Mouse (Mus musculus): ENCODE measurements around the gene Fam151a.
A peak's percentile ranks its signal among the peaks of the same experiment; 100 is the strongest.
"Not testable (repeated sequence)": the region's sequence is repeated elsewhere in the genome, so short reads cannot be mapped to it uniquely, and the experiment has no call there.

Gene Fam151a

DNA sequence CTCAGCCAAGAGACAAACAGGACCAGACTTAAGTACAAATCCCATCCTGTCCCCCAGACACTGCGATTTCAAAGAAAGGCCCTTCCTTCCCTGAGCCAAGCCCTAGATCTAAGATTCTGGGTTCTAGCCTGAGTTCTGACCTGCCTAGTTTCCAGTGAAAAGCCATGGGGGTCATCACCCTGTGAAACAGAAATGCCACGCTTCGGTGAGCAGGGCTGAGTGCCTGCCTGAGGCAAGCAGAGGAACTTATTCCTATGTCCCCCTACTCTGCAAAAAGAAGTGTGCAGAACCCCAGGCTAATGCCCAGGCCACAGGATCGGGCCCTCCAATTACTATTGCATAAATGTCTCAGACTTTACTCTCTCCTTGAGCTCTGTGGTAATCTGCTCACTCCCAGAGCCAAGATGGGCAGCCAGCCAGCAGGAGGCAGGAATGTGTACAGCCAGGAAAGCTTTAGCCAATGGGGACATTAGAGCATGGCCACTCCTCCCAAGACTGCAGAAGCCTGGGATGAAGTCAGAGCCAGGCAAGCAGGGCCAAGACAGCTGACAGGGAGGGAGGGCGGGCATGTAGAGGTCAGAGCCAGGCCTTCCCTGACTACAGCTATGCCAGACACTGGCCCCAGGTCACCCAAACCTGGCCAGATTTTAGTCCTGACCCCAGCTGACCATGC lies 44.6 kb downstream of the Fam151a start:
- DNase-seq = peak; percentile 94 to 97

DNA sequence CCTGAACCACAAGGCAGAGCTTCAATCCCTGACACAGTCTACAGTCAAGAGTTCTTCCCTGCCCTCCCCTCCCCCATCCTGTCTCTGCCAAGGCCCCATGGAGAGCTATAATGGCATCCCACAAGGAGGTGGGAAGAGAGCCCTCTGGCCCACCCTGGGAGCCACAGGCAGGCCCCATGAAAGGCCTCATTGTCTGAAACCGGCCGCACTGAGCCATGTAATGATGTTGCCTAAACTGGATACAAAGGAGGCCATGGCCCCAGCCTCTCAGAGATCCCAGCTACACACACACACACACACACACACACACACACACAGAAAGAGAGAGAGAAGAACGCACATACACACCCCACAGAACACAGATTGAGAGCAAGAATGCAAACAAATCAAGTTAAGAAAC lies 46.4 kb downstream of the Fam151a start:
- DNase-seq = no peak

DNA sequence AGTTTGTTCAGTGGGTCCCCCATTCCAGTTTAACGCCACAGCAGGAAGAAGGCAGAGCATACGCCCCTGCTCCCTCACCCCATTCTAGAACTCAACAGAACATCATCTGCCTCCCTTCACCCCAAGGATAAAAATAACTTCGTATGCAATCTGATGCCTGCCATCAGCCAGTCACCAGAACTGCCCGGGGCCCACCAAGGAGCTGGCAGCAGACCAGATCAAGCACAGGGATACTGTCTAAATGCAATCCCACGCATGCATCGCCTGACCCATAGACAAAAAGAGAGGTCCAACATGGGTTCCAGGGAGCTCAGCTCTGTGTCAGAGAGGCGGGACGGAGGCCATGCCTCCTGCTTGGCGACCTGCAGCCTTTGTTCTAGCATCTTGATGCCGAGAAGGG lies 49.4 kb downstream of the Fam151a start:
- DNase-seq = no peak

DNA sequence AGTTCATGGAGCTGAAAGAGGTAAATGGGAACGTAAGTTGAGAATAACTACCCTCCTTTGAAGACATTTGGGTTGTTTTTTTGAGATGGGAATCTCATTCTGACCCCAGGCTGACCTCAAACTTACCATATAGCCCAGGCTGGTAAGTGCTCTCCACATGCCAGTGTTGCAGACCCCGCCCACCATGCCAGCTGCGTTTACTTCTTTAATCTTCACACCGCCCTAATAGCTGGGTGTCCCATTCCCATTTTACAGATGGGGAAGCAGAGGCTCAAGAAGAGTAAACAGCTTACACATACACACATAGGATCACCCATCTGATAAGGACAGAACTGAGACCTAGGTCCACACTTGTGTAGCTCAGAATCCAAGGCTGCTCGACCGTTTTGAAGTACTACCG lies 51.1 kb downstream of the Fam151a start:
- no peak for DNase-seq

DNA sequence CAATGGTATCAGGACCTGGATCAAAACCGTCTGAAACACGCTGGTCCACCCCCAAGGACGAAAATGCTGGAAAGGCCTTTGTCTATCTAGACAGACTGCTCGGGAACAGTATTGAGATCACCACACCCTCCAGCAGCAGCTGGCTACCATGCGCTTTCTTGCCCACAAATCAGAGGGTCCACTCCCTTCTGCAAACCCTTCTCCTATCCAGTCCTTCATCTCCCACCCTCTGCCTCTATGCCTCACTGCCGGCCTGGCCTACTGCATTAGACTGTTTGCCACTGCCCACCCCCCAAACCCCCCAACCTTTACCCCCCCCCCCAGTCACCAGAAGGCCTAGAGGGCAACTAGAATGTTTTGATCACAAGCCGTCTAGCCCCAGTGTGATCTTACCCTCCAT lies 51.7 kb downstream of the Fam151a start:
- DNase-seq = no peak

DNA sequence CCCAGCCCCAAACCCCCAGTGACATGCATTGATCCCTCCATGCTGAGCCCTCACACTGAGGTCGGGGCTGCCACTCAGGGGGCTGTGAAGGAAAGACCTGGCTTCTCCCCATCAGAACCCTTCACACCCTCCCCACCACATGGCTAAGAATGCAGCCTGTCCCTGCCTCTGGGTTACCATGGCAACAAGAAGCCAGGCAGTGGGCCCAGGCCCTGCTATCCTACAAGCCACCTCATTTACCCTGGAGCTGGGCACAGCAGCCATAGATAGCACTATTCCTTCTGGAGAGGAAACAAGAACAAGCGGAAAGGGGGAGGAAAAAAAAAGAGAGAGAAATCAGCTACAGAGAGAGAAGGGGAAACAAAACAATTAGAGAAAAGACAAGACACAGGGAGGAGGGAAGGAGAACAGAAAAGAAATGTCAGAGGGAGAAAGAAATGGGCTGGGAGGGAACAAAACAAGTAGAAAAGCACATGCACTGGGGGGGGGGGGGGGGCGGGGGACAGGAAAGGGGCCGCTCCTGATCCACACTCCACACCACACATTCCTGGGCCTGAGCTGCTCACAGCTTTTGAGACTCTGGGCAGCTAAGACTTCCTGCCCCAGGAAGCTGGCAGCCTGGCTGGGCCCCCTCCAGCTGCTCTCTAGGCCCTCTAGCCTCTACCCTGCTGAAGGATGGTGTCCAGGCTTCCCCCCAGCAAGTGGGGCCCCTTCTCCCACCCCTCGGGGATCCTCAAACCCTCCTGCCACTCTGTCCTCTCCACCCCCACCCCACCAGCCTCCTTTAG lies 52.3 kb downstream of the Fam151a start:
- peak; percentile 52 to 79 for DNase-seq

DNA sequence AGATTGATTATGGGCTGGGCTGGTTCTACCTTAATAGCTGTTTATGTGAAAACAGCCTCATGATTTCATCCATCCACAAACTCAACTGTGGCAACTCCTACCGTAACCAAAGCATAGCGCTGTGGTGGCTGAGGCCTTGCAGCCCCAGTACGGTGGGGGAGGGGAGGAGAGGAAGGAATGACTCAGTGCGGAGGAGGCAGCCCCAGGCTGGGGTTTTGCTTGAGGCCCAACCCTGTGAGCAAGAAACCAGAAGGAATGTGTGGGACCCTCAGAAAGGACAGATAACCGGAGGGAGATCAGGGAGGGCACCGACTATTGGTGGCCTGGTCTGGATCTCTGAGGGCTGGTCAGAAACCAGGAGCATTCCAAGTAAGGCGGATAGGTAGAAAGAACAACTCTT lies 54.1 kb downstream of the Fam151a start:
- DNase-seq = peak in 1 of 2 experiments; percentile 51

DNA sequence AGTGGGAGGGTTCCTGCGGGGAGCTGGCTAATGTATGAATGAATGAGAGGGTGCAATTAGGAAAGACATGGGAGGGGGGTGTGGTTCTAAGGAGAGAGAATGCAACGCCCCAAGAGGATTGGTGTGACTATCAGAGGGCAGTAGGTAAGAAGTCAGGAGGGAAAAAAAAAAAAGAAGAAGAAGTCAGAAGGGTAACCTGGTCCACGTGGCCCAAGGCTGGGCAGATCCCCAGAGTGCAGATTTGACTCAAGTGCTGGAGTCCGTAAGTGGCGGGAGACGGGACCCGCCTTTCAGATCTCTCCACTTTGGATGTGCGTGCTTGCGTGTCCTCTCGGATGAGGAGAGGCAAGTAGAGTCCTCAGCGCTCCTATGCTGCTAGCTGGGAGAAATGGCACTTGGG lies 54.9 kb downstream of the Fam151a start:
- DNase-seq = no peak

DNA sequence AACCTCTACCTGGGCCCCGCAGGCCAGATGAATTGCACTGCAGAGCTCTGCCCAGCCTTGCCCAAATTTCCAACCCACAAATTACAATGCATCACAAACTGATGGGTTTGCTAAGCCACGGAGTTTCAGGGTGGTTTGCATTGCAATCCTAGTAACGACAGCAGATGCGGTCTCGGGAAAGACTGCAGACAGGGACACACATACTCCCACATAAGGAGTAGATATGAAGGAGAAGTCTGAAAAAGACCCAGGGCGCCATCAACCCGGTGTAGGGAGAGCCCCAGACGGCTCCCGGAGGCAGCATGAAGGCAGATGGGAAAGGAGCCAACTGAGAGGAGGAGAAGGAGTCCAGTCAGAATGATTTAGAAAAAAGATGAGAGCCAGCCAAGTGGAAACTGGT lies 56.0 kb downstream of the Fam151a start:
- no peak for DNase-seq

DNA sequence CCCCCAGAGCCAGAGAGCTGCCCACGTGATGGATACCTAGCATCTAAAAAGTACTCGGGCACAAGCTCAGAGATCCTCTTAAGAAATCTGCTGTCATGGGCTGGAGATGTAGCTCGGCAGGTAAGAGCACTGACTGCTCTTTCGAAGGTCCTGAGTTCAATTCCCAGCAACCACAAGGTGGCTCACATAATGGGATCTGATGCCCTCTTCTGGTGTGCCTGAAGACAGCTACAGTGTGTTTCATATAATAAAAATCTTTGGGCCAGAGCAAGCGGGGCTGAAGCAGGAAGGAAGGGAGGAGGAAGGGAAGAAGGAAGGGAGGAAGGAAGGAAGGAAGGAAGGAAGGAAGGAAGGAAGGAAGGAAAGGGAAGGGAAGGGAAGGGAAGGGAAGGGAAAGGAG lies 56.5 kb downstream of the Fam151a start:
- not testable (repeated sequence) for DNase-seq

DNA sequence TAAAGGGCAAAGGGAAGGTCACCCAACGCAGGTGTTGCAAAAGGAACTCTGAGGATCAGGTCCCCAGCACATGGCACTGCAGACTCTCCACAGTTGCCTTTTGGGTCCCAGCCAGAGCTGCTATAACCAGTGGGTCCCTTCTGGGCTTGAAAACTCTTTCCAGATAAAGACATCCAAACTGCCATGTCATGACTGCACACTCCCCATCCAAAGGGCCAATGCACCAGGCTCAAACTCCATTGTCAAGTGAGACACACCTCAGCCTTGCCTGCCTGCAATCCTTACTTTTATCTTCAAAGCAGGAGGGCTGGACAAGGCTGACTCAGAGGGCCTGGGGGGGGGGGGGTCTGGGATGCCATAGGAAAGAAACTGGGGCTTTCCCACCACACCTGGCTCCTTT lies 57.2 kb downstream of the Fam151a start:
- no peak for DNase-seq

DNA sequence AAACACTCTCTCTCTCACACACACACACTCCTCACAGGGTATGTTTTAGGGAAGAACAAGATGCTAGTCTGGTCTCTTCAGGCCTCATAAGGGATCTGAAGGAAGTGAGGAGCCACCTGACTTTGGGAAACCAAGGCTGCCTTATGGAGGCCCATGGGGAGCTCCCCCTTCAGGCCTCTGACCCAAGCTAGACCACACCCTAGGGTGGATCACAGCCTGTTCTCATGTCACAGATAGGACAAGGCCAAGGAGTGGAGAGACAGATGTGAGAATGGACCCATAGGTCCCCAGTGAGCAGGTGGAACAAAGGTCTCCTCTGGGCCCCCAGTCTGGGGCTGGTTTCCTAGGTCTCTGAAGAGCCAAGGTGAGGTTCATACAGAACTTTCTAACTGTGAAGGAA lies 58.6 kb downstream of the Fam151a start:
- no peak for DNase-seq

DNA sequence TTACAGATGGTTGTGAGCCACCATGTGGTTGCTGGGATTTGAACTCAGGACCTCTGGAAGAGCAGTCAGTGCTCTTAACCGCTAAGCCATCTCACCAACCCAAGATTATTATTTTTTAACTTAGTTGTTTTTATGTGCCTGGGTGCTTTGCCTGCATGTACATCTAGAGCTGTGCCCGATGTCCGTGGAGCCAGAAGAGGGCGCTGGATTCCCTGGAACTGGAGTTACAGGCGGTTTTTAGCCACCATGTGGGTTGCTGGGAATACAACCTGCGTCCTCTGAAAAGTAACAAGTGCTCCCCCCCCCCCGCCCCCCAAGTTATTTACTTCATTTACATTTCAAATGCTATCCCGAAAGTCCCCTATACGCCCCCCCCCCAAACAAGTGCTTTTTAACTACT lies 60.1 kb downstream of the Fam151a start:
- DNase-seq = not testable (repeated sequence)

DNA sequence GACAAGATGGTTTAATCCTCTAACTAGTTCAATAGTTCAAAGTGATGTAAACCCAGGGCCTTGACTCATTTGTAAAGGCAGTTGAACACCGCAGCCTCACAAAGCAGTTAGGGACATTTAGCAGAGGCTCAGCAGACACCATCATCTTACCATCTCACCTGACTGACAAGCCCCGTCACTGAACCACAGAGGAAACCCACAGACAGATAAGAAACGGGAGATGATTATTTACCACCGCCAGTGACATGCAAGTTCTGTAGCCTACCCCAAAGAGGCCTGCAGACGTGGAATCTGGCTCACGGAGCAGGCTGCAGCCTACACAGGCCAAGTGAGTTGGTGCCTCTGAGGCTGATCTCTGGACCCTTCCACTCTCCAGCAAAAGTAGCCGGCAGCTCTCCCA lies 60.6 kb downstream of the Fam151a start:
- DNase-seq = no peak

DNA sequence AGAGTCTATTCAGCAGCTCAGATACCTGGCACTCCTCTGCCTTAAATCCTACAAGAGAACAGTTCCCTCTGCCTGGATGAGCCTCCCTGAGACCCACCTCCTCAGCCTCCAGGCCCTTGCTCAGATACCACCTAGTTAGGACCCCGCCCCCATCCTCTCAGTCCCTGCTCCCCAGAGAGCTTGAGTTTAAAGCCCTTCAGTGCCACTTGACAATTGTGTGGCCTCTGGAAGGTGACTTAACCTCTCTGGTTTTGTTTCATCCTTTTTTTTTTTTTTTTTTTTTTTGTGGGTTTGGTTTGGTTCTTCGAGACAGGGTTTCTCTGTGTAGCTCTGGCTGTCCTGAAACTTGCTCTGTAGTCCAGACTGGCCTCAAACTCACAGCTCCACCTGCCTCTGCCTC lies 61.6 kb downstream of the Fam151a start:
- DNase-seq = no peak

Measured in lung, postnatal 4 days (tissue).